Mouse (Mus musculus) kidney, adult 8-10 months (tissue): ENCODE measurements around the gene Arfrp1.
A peak's percentile ranks its signal among the peaks of the same experiment; 100 is the strongest.

Experiments
- DNase-seq, 2 experiments: peaks; one replicate each; pipeline ENCODE4 v3.0.0; 2022

Gene Arfrp1

DNA sequence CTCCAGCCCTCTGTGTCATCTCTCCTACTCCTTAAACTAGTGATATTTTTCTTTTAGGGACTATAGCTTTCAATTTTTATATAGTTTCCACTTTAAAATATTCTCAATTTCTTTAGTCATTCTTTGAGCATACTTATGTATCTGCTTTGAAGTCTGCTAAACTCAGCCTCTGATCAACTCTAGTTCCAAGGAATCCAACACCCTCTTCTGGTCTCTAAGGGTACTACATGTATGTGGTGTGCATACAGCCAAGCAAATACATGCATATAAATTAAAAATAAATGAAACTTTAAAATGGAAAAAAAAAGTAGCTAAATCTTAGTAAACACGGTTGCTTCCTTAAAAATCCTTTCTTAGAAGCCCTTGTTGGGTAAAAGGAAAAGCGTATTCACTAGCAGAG lies 10.6 kb upstream of the Arfrp1 start:
- no peak for DNase-seq

DNA sequence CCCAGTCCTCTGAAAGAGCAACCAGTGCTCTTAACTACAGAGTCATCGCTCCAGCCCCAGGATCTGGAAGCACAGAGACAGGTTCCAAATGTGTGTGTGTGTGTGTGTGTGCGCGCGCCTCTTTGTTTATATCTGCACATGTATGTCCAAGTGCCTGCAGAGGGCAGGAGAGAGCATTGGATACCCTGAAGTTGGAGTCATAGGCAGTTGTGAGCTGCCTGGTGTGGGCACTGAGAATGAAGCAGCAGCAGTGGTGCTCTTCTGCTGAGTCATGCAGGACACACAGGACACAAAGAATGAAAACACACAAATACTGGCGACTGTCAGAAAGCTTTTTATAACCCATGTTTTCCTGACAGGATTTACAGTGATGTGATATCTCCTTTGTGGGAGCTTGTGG lies 4.8 kb upstream of the Arfrp1 start:
- no peak for DNase-seq

DNA sequence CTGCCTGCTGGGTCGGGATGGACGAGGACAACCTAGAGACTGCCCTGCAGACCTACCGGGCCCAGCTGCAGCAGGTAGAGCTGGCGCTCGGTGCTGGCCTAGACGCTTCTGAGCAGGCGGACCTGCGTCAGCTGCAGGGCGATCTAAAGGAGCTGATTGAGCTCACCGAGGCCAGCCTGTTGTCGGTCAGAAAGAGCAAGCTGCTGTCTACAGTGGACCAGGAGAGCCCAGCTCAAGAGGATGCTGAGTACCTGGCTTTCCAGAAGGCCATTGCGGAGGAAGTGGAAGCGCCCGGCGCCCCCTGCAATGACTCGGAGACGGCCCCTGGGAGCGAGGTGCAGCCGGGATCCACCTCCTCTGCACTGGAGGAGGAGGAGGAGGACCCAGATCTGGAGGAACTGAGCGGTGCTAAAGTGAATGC lies 461 bp upstream of the Arfrp1 start:
- no peak for DNase-seq

DNA sequence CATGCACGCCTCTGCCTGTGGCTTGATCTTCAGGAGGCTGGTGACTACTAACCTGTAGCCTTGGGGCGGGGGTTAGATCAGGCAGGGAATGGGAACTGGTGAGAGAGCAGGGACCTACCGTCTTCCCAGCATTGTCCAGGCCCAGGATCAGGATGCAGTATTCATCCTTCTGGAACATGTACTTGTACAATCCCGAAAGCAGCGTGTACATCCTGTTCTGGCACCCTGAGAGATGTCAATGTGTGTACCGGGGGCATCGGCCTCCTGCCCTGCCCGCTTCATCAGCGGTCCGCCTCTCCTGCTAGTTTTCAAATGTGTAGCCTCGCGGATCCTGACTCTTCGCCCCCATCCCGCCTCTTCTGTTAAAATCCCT lies 731 bp downstream of the Arfrp1 start:
- no peak for DNase-seq

DNA sequence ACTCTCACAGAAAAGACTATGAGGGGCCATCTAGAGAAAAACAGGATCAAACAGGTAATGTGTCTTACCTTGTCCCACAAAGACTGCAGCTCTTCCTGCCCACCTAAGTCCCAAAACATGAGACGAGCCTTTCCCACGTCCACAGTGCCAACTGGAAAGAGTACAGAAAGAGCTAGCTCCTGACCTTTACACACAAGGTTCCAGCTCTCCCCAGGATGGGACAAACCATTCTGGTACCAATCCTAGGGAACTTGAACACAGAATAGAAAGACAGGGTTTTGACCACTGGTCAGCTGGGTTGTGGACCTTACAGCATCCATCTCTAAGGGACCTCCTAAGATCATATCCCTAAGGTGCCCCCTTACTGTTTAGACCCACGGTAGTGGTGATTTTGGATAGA lies 1.3 kb downstream of the Arfrp1 start:
- DNase-seq = no peak

DNA sequence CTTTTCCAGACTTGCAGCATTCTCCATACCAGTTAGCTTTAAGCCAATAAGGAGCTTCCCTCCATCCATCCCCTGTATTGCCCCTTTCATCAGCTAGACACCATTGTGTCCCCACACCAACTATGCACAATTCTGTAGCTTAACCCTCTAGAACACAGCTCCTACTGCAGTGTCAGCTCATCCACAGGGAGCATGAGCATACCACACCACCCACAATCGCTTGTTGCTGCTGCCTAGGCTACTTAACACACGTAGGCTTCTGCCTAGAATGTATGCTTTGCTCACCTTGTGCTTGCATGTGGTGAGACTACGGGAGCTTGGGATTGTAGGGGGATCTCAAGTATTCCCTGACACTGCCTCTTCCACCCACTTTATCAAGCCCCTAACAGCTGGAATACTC lies 8.4 kb downstream of the Arfrp1 start:
- no peak for DNase-seq

DNA sequence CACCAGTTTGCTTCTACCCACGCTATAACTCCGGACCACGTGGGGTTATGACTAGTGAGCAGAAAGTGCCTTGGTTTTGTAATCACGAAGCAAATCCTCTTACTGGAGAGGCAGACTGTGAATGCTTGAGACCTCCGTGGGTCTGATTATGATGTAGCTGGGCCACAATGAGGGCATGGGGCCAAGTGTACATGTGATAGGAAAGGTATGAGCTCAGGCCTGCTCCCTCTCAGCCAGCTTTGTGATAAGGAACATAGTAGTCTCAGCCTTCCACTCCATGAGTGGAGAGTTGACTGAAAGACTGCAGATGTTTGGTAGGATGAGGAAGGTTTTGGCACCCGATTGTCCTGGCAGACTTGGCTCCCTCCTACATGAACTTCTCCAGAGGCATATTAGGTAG lies 22.4 kb downstream of the Arfrp1 start:
- DNase-seq = no peak

DNA sequence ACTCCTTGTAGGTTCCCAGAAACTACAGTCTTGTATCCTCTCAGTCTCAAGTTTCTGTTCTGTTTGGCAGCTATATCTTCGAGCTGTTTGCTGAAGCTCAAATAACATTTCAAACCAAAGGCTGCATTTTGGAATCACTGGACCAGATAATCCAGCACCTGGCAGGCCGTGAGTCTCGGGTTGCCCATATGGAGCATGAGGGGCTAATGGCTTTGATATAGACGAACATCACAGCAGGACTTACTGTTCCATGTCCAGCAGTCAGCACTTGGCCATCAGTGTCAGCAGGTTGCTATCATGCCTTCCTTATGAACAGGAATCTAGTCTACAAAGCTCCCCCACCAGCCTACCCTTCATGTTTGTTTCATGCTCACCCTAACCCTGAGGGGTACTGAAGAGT lies 24.8 kb downstream of the Arfrp1 start:
- no peak for DNase-seq

DNA sequence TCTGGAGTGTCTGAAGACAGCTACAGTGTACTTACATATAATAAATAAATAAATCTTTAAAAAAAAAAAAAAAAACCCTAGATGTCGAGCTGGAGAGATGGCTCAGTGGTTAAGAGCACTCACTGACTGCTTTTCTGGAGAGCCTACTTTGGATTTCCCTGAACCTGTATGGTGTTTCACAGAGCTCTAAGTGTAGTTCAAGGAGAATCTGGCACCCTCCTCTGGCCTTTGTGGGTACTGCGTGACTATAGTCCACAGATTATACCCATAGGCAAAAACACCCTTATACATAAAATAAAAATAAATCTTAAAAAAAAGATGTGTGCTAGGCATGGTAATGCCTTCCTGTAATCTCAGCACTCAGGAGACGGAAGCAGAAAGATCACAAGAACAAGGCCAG lies 31.2 kb downstream of the Arfrp1 start:
- DNase-seq = peak; percentile 54 to 85

DNA sequence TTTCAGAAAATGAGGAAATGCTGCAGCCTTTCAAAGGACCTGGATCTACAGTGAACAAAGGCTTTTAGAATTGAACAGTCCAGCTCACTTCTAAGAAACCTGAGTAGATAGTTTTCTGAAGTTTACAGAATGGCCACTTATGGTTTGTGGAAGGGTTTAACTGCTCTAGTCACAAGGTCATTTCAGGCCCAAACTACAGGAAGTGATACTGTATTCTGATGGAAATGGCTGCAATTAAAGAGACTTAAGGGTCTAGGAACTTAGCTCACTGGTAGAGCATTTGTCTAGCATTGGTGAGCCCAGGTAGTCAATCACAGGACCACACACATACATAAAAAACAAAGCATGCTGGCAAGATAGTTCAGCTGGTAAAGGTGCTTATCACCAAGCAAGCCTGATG lies 32.7 kb downstream of the Arfrp1 start:
- no peak for DNase-seq

DNA sequence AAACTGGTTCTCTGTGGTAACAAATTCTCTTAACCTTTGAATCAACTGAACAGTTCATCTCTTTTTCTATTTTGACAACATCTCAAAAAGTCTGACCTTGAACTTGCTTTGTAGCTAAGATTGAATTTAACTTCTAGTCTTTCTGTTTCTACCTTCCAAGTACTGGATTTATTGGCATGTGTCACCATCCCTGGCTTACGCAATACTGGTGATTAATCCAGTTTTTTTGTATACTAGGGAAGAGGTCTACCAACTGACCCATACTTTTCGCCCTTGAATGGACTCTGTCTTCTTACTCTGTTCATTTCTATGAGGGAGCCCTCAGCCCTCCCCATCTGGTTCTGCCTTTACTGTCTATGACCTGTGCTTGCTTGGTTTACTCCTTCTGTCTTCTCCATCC lies 39.1 kb downstream of the Arfrp1 start:
- no peak for DNase-seq

DNA sequence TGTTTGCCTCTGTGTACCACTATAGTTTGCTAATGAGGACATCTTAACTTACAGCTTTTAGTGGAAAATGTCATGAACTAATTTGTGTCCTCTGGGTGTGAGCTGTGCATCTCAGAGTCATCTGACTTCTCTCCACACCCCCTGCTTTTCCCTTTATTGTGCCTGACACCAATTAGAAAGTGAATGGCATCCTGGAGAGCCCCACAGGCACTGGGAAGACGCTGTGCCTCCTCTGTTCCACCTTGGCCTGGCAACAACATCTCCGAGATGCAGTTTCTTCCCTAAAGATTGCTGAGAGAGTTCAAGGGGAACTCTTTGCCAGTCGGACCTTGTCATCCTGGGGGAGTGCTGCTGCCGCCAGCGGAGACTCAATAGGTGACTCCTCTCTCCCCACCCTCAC lies 43.1 kb downstream of the Arfrp1 start:
- no peak for DNase-seq

DNA sequence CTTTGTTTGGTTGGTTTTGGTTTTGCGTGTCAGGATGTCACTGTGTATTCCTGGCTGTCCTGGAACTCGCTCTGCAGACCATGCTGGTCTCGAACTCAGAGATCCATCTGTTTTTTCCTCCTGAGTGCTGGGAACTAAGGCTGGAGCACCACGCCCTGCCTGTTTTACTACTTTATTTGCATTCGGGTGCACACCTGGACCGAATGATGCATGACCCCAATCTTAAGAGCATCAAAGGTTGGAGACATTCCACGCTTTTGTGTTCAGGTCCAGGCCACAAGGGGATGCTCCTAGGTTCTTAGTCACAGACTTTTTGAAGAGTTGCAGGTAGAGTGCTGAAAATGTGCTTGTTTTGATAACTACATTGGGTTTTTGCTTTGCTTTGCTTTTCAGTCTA lies 45.1 kb downstream of the Arfrp1 start:
- DNase-seq = no peak

DNA sequence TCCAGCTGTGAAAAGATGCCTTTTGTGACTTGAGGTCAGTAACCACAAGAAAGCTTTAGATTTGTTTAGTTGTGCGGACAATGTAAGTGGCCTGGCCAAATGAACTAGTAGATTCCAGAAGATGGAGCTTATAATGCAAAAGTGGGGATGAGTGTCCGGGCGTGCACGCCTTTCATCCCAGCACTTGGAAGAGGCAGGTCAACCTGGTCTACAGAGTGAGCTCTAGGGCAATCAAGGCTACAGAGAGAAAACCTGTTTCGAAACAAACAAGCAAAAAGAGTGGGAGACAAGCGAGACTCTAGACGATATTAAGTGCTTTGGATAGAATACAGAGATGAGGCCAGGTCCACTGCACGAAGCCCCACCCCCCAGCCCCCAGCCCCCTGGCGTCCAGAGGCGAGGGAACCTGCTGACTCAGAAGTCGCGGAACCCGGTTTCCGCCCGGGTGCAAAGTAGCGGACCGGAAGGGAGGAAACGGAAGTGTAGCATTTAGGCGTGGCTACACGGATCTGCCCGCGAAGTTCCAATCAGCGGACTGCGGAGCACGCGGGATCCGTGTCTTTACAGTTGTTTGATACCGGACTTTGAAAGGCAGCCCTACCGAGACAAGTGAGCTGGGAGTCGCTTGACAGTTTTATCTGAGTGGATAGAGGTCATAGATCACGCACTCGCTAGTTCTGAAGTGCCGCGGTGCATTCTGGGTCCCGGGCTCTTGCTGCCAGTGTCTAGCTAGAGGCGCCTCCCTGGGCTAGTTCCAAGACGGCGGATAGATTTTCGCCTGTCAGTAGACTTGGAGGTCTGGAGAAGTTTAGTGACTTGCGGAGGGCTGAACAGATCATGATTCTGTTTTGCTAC lies 45.7 kb downstream of the Arfrp1 start, which contains the start of gene Rtel1:
Gene Rtel1 (plus strand): TSS at position 492 of the 855 bp plus-strand sequence.
- peak; percentile 66 to 83 for DNase-seq

DNA sequence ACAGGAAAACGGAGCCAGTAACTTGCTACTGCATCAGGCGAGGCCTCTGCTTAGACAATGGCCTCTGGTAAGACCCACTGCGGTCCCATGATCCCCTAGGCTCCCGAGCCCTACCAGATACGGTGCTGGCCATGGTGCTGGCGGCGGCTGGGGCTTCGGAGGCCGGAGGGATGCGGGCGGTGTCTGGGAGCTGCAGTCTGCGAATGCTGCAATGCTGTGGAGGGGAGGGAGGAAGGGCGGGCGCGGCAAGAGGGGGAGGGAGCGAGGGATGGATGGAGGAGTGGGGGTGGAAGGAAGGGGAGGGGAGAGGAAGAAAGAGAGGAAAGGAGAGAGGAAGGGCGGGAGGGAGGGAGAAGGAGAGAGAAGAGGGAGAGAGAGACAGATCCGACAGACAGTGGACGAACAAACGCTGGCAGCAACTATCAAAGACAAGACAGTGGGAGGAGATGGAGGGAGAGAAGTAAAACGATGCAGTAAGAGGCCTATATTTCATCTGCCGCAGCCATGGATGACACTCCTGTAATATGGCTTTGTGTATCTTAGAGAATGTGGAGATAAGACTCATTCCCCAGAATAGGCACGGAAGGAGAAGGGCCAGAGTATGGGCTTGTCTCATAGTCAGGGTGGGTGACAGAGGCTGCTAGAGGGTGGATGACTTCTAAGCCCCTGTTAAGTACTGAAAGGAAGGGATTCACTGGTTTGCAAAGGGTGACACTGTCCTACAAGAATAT lies 51.0 kb downstream of the Arfrp1 start, which contains the start of gene Stmn3:
Gene Stmn3 (minus strand): TSS at position 421 of the 731 bp plus-strand sequence.
- DNase-seq = peak in 1 of 2 experiments; percentile 19

DNA sequence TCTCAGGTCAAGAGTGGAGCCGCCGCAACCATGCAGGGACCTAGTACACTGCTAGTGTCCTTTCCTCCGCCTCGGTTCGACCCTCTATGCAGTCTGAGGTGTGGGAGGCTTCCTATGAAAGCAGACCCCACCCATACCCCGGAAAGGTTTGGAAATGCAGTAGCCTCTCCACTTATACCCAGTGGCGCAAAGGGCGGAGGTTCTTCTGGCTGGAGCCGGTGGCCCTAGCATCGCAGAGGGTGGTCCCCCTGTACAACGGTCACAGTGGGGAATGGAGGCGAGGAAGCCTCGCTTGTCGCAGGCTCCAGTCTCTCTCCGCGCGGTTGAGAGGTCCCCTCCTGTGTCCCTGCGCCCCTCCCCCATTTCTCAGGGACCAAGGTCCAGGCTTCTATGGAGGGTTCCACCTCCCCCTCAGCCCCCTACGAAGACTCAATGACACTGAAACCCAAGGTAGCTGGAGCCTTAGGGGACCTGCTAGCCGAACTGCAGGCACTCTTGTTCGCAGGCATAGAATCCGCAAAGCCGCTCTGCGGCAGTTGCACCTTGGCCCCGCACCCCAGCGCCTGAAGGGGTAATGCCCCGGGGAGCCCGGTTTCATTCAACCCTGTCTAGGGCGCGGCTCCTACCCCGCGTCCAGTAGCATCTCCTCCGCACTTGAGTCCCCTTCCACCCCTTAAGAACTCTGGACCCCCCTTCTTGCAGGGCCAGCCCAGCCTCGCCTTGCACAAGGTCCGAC lies 51.7 kb downstream of the Arfrp1 start:
- DNase-seq = no peak

DNA sequence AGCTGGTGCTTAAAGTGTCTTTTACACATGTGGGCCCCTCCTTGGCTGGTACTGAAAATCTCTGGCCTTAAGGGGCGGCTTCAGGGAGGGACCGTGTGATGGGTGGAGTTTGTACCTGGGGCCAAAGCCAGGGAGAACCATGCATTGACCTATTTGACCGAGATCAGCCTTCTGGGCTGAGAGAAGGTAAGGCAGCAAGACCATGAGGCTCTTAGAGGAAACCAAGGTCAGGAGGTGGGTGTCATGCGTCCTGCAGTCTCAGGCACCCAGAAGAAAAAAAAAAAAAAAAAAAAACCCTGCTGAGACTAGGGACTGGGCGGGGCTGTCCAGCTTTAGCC lies 52.2 kb downstream of the Arfrp1 start:
- no peak for DNase-seq

DNA sequence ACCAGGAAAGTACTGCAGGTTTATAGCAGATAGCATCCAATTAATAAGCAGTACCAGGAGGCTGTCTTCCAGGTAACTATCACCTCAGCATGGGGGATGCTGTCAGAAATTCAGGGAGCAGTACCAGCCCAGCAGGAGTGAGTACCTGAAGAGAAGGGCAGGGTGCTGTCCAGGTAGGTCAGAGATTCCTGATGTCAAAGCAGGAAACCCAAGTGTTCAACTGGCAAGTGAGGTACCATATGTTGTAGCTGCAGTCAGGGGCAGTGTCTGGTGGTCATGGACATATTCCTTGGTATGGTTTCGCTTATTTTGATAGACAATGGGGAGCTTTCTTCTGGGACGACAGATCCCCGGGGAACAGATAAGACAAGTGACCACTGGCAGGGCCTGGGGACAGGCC lies 52.8 kb downstream of the Arfrp1 start:
- no peak for DNase-seq
